Mouse (Mus musculus): Measurements from ENCODE around the gene Meis1.

Gene Meis1

GRCm38 (mm10) chr11:18948600-18949295 lies 70.0 kb downstream of the Meis1 start:
- no peak for DNase-seq (ENCODE audit: low spot score in 2 of 2)

DNA sequence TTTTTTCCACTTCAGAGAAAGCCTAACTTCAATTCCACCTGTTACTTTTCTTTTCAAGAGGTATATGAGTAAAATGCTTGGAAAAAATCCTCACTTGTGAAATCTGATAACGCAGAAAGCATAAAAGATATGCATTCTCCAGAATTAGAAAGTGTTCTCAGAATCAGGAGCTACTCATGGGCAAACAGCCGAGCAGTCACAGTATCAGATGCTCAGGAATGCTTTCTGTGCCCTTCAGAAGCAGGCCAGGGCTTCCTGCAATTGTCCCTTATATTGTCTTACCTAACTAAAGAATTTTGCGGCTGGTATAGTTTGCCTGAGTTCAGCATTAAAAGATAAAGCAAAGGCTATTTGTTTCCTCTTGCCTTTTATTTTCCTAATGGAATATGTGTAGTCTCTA lies 71.4 kb downstream of the Meis1 start:
- no peak for DNase-seq (ENCODE audit: low spot score in 2 of 2)

DNA sequence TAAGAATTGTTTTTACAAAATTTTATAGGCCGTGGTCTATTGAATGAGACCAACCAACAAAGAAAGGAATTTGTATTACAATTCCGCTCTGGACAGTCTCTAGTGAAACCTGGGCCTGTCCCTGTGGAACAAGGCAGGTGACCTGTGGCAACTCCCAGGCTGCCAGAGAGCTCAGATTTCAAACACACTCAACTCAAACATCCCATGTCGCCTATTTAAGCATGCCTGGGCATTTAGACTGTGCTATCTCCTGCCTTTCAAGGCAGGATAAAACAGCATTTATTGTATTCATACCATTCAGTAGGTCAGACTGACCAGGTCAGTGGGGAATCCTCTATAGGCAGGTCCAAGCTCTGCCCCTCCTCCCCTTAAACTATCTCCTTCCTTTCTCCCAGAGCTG lies 73.0 kb downstream of the Meis1 start:
- DNase-seq (ENCODE audit: low spot score in 2 of 2): peak in 1 of 2 experiments; percentile 36

DNA sequence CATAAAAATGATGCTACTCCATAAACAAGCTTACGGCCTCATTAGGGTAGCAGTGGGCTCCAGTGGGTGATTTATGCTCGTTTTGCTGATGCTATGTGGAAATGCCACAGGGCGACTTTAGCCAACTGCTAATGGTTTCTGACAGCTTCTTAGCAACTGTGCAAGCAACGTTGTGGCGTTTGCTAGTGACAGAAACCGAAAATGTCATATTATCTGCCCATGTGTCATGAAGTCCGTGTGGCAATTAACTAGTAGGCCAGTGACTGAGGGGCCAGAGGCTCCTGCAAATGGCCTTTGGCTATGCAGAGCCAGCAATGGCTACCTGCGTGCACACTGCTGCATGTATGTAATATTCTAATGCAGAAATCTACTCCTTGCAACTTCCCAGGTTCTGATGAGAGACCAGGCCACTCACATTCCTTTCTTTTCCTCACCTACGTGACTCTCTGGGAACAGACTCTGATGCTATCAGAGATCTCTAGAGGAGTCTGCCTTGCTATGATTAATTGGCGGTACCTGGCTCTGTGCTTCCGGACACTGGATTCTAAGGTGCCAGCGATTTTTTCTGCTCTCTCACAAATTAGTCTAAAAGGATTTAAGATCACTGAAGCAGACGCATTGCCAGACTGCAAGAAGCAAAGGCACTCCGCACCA lies 73.7 kb downstream of the Meis1 start:
- no peak for DNase-seq (ENCODE audit: low spot score in 2 of 2)

GRCm38 (mm10) chr11:18944209-18944608 lies 74.6 kb downstream of the Meis1 start:
- DNase-seq (ENCODE audit: low spot score in 2 of 2): no peak

GRCm38 (mm10) chr11:18942990-18943389 lies 75.8 kb downstream of the Meis1 start:
- DNase-seq (ENCODE audit: low spot score in 2 of 2): no peak

DNA sequence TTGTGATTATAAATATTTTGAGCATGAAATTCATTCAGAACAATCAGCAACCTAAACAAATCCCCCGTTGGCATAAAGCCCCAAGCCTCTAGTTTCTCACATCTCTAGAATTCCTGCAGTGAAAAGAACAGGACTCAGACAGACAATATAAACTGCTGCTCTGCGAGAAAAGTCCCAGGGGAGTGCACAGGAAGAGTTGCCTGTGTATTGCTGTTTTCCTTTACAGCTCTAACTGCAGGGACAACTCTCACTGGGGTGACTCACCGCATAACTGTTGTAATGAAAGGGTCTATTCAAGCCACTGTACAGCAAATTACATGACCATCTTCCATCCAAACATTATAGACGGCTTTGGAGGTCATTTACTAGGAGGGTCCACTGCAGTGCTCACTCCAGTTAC lies 77.9 kb downstream of the Meis1 start:
- DNase-seq (ENCODE audit: low spot score in 2 of 2): no peak

DNA sequence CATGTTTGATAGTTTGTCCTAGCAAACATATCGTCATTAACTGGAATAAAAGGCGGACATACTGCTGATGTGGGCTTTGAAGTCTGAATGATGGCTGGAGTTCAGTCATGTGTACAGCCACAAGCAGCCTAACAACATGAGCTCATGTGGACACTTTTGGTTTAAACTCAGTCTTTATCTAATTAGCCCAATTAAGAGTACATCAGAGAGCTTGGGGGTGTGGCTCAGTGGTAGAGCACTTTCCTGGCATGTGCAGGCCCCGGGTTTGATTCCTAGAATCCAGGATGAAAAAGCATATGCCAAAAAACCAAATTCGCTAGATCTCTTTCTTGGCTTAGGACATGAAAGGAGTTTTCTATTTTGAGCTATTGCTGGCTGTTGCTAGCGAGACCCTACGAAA lies 83.9 kb downstream of the Meis1 start:
- DNase-seq (ENCODE audit: low spot score in 2 of 2): no peak

DNA sequence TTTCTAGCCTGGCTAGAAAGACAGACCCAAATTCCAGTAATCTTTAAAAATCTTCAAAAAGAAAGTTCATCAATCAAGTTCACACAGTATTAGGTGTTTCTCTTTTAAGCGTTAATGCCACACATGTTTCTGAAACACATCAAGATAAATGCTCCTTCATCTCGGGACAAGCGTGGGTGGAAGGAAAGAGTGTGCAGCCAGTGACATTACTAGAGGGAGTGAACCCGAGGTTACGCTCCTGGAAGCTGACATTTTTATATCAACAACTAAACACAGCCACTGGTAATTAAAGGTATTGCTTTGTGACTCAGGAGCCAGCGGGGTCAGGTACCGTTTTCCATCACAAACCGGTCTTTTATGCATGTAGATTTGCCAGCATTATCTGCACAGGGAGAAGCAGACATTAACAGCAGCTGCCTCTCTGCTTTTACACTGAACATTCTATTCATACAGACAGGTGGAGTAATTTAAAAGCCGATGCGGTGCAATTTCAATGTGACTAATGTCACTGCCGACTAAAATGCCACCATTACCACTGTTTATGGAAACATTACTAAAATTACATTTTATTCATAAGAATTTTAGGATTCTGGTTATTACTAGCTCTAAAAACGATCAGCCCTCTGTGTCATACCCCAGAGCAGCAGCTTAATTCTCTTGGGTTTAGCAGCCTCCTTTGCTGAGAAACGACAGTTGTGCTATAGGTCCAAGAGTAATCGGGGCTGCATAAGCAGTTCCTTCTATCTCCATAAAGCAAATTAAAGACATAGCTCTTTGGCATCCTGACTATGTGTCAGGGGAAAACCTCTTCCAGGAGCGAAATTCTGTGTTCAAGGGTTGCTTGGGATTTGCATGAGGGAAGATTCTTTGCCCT lies 87.5 kb downstream of the Meis1 start:
- no peak for DNase-seq (ENCODE audit: low spot score in 2 of 2)

GRCm38 (mm10) chr11:18929779-18930728 lies 88.7 kb downstream of the Meis1 start:
- DNase-seq (ENCODE audit: low spot score in 2 of 2): no peak

GRCm38 (mm10) chr11:18927351-18927750 lies 91.4 kb downstream of the Meis1 start:
- DNase-seq (ENCODE audit: low spot score in 2 of 2): peak in 1 of 2 experiments; percentile 54

DNA sequence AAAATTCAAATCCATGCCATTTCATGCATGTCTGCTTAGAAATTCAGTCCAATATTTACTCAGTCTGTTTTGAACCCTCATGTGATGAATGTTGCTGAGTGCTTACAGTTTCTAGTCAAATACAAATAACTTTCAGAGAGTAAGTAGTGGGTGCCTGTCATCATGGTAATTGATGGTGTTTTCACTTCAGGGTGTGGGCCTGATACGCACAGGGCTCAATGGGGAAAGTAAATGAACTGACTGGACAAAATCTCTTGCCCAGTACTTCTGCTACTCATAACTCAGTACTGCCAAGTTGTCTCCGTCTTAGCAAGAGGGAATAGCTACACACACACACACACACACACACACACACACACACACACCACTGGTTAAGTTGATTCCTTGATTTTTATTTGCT lies 92.0 kb downstream of the Meis1 start:
- DNase-seq (ENCODE audit: low spot score in 2 of 2): no peak

DNA sequence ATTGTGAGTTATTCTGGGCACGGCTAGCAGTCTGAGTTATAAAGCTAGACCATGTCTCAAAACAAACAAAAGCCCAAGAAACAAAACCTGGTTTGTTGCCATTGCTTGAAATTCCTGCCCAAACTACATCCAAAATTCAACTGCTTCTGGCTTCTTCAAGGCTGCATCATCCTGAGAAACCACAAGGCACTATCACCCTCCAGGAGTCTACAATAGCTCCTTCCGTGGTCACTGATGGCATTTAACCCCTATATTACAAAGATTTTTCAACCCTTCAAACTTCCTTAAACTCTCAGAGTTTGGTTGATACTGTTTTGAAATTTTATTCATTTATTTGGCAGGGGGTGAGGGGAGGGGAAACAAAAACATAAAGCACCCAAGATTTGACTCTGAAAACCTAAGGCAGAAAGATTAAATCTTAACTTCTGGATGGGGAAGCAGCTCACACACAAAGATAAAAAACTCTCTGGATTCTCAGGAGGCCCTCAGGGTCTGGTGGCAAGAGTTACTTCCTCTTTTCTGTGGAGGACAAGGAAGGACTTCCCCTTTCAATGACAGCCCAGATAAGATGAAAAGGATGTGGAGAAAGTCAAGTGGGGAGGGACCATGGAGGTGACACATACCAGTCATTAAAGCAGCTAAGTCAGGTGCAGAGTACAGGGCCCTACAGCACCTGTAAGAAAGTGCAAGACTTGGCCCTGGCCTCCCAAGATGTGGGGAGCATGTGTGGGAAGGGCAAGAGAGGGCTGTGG lies 94.0 kb downstream of the Meis1 start:
- DNase-seq (ENCODE audit: low spot score in 2 of 2): no peak

DNA sequence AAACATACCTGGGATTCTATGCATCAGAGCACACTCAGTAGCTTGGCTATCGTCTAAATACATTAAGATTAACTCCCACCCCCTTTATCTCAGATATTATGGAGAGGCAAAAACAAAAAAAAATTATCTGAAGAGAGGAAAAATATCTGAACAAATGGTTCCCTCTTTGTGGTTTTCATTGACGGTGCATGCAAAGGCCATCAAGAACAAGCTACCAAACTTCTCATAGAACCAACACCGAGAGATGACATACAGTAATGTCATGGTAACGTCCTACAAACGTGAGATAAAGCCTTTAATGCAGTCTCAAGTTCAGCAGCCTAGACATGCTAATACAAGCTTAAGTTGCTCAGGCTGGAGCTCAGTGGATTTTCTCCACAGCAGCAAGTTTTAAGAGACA lies 95.5 kb downstream of the Meis1 start:
- DNase-seq (ENCODE audit: low spot score in 2 of 2): no peak

GRCm38 (mm10) chr11:18920651-18921050 lies 98.1 kb downstream of the Meis1 start:
- no peak for DNase-seq (ENCODE audit: low spot score in 2 of 2)

- DNase-seq (ENCODE audit: low spot score in 2 of 2): no peak
Observed at GRCm38 (mm10) chr11:18919162-18919762, 99.5 kb downstream of the Meis1 start.

DNA sequence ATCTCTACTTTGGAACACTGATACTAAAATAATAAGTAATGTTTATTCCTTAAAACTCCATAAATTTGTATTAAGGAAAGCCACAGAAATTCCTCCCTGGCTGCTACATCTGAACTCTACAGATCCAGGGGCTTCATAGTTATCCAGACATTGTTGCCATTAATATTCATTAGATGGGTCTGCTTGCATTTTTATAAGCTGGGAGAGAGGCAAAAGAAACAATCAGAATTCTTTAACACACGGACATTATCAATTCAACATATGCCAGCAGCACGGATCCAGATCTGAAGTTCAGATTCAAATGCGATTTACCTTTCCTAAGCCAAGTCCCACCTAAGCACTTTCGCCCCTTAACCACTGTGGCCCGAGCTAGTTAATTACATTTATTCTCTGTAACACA lies 100.9 kb downstream of the Meis1 start:
- no peak for DNase-seq (ENCODE audit: low spot score in 2 of 2)

GRCm38 (mm10) chr11:18913251-18913650 lies 105.5 kb downstream of the Meis1 start:
- DNase-seq (ENCODE audit: low spot score in 2 of 2): no peak

GRCm38 (mm10) chr11:18912311-18913019 lies 106.3 kb downstream of the Meis1 start:
- DNase-seq (ENCODE audit: low spot score in 2 of 2): no peak

DNA sequence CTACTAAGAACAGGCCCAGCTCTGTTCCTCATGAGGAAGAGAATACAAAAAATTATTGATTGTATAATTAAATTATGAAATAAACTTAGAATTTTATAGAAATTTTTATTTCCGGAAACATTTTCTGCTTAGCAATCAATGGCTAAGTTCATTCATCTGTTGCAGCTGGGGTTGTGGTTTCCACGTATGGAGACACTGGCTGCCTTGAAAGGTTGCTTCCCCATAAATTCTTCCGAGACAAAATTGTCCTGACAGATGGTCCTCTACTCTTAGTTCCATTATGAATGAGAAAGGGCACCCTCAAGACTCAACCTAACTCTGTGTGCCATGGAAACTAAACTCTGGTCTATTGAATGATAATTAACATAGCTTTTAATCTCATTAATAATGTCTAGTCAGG lies 111.9 kb downstream of the Meis1 start:
- DNase-seq (ENCODE audit: low spot score in 2 of 2): no peak

All from urinary bladder, adult 18-20 months (tissue).